ENCODE assay signal across 9 mouse cellular contexts in the genomic region with DNA sequence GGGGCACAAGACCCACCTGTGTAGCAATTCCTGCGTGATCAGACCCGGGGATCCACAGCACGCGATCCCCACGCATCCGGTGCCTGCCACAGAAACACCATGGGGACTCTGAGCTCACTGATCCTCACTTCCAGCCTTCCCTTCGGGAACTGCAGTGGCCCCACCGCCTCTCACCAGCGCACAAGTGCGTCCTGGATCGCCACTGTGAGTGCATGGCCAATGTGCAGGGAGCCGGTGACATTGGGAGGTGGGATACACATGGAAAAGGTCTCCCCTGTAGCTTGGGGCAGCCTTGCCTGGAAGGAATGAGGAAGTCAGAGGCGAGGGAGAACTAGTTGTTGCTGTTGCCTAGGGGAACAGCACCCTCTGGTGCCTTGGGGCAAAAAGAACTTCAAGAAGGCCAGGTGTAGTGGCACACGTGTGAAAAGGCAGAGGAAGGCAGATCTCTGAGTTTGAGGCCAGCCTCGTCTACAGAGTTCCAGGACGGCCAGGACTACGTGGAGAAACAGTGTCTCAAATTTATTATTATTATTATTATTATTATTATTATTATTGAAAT. TPM values are rescaled to one million over a fixed set of nuclear protein-coding genes. Genes with fewer than 3 reads are reported as not detected.
A peak's percentile ranks its signal among the peaks of the same experiment; 100 is the strongest.
DNase-seq lines count a peak whose midpoint lies in the region; ATAC-seq and TF ChIP-seq lines count a peak whose summit lies in the region.
"Had no signal": no experiment of that assay in that cellular context is flagged by ENCODE, and none has a peak within 500 bp of the region (broad histone marks: within the 10 kb centered on the region; RNA-seq: fewer than 3 reads in every experiment).

No protein-coding gene starts in this region.

- no peaks in the 10 kb centered on the region for H3K27me3 ChIP-seq in hindbrain, embryonic 10.5 days (ENCODE audit: insufficient read depth, poor library complexity, severe bottlenecking)
- H3K27me3 ChIP-seq in hindbrain, embryonic 16.5 days (replicated peaks; ENCODE audit: control insufficient read depth, insufficient read depth, low read length), result no peaks in the 10 kb centered on the region
- no peaks in the 10 kb centered on the region for H3K27me3 ChIP-seq in MEL (ENCODE audit: control insufficient read depth in 1 of 2, insufficient read depth in 2 of 2, low read length in 2 of 2)
- no peaks in the 10 kb centered on the region for H3K27me3 ChIP-seq in embryonic facial prominence, embryonic 11.5 days (ENCODE audit: control insufficient read depth, insufficient read depth, low read length)

- H3K4me2 ChIP-seq in hindbrain, embryonic 16.5 days (ENCODE audit: low read length), result no peak overlapping the region
- H3K4me2 ChIP-seq in embryonic facial prominence, embryonic 11.5 days (ENCODE audit: low read depth, low read length), result no peak overlapping the region

- peak; percentile 28 to 74 (median 68); a peak in 5 of 6 replicates for TF ChIP-seq CTCF in MEL (IDR thresholded peaks at IDR 0.05 in 2 of 3, conservative IDR thresholded peaks at IDR 0.05 in 1 of 3; ENCODE audit: control insufficient read depth in 1 of 3, insufficient read depth in 1 of 3, low read depth in 2 of 3, low read length in 3 of 3, poor library complexity in 1 of 3, severe bottlenecking in 1 of 3)

- ATAC-seq in hindbrain, embryonic 16.5 days, result no peak
- no peak for ATAC-seq in embryonic facial prominence, embryonic 11.5 days (replicated peaks; ENCODE audit: insufficient number of reproducible peaks, low FRiP score, low TSS enrichment, low read depth)
- ATAC-seq in megakaryocyte, adult 5-6 weeks (ENCODE audit: poor library complexity, severe bottlenecking), result peak; percentile 55
- ATAC-seq in cerebellum, adult (ENCODE audit: insufficient number of reproducible peaks, low FRiP score, low TSS enrichment), result no peak

- no peak for TF ChIP-seq POLR2A in MEL (IDR thresholded peaks at IDR 0.05; ENCODE audit: control insufficient read depth in 1 of 2, insufficient read depth in 1 of 2, low read depth in 1 of 2, low read length in 2 of 2, poor library complexity in 1 of 2)

- 80% methylated on average over 17 of the region's 17 CpGs for WGBS in hindbrain, embryonic 10.5 days
- 77% methylated on average over 17 of the region's 17 CpGs for WGBS in hindbrain, embryonic 16.5 days
- 79% methylated on average over 17 of the region's 17 CpGs for WGBS in embryonic facial prominence, embryonic 11.5 days

- H3K36me3 ChIP-seq in hindbrain, embryonic 10.5 days, result peaks cover 61% of the 10 kb centered on the region
- peaks cover 10% of the 10 kb centered on the region for H3K36me3 ChIP-seq in hindbrain, embryonic 16.5 days (ENCODE audit: control insufficient read depth, insufficient read depth, low read length)
- no peaks in the 10 kb centered on the region for H3K36me3 ChIP-seq in MEL (ENCODE audit: control insufficient read depth in 1 of 2, insufficient read depth in 2 of 2, low read length in 2 of 2)
- H3K36me3 ChIP-seq in embryonic facial prominence, embryonic 11.5 days (replicated peaks; ENCODE audit: control insufficient read depth, insufficient read depth, low read depth, low read length), result no peaks in the 10 kb centered on the region

- no peak overlapping the region for H3K4me3 ChIP-seq in hindbrain, embryonic 10.5 days
- no peak overlapping the region for H3K4me3 ChIP-seq in hindbrain, embryonic 16.5 days (ENCODE audit: low read length)
- no peak overlapping the region; a peak in 1 of 4 replicates for H3K4me3 ChIP-seq in MEL (ENCODE audit: control insufficient read depth in 1 of 2, insufficient read depth in 1 of 2, low read depth in 2 of 2, low read length in 2 of 2)
- H3K4me3 ChIP-seq in embryonic facial prominence, embryonic 11.5 days (ENCODE audit: low read depth, low read length), result no peak overlapping the region

- peak; percentile 60 for TF ChIP-seq RAD21 in MEL (IDR thresholded peaks at IDR 0.05; ENCODE audit: low read depth, low read length)

- H3K27ac ChIP-seq in hindbrain, embryonic 10.5 days, result peak overlapping the region; percentile 53
- H3K27ac ChIP-seq in hindbrain, embryonic 16.5 days (ENCODE audit: low read depth, low read length), result no peak overlapping the region
- no peak overlapping the region for H3K27ac ChIP-seq in MEL (ENCODE audit: control insufficient read depth, low read depth, low read length)
- no peak overlapping the region for H3K27ac ChIP-seq in embryonic facial prominence, embryonic 11.5 days (replicated peaks; ENCODE audit: low read depth, low read length)

- no peak for TF ChIP-seq EP300 in MEL (IDR thresholded peaks at IDR 0.05; ENCODE audit: low read depth in 1 of 2, low read length in 2 of 2)

- H3K4me1 ChIP-seq in hindbrain, embryonic 10.5 days (replicated peaks), result peaks cover 24% of the 10 kb centered on the region
- peaks cover 16% of the 10 kb centered on the region for H3K4me1 ChIP-seq in hindbrain, embryonic 16.5 days (ENCODE audit: control insufficient read depth, insufficient read depth, low read depth, low read length)
- H3K4me1 ChIP-seq in MEL (ENCODE audit: control insufficient read depth in 1 of 2, insufficient read depth in 2 of 2, low read length in 2 of 2), result peaks cover 0 to 4% of the 10 kb centered on the region in 2 experiments; a peak in 2 of 4 replicates
- no peaks in the 10 kb centered on the region for H3K4me1 ChIP-seq in embryonic facial prominence, embryonic 11.5 days (ENCODE audit: control insufficient read depth, insufficient read depth, low read length)

- no peaks in the 10 kb centered on the region for H3K9me3 ChIP-seq in hindbrain, embryonic 10.5 days
- H3K9me3 ChIP-seq in hindbrain, embryonic 16.5 days (ENCODE audit: control insufficient read depth, low read length), result no peaks in the 10 kb centered on the region
- no peaks in the 10 kb centered on the region for H3K9me3 ChIP-seq in MEL (replicated peaks; ENCODE audit: insufficient read depth, low read length)
- no peaks in the 10 kb centered on the region for H3K9me3 ChIP-seq in embryonic facial prominence, embryonic 11.5 days (replicated peaks; ENCODE audit: control insufficient read depth, low read length)

- H3K9ac ChIP-seq in hindbrain, embryonic 16.5 days (ENCODE audit: low read depth, low read length), result no peak overlapping the region
- no peak overlapping the region for H3K9ac ChIP-seq in MEL (ENCODE audit: control insufficient read depth, low read depth, low read length, poor library complexity, severe bottlenecking)
- H3K9ac ChIP-seq in embryonic facial prominence, embryonic 11.5 days (replicated peaks; ENCODE audit: low read length), result 0 out of 2 replicates have a peak overlapping the region, but pooled peaks have one; percentile 9

- peaks cover 6% of the 10 kb centered on the region for H3K79me2 ChIP-seq in MEL (ENCODE audit: control insufficient read depth, insufficient read depth, low read length, poor library complexity)

- DNase-seq in hindbrain, embryonic 10.5 days (ENCODE audit: low spot score), result no peak
- DNase-seq in MEL (ENCODE audit: low read depth, low spot score), result peak; percentile 84
- peak; percentile 6 for DNase-seq in embryonic facial prominence, embryonic 11.5 days (ENCODE audit: low spot score)
- DNase-seq in kidney, postnatal 25 days, result peak; percentile 45 to 74
- DNase-seq in urinary bladder, postnatal 10 days (ENCODE audit: low spot score), result no peak

RNA-seq across cellular contexts. Expression of a gene that starts 1.4 kb away (rescaled TPM):
- 16.7 and 17.4 TPM in 2 replicates for polyA plus RNA-seq in hindbrain, embryonic 10.5 days (2016; fragmentation: Nextera tagmentation; extraction: Ambion mirVana)
- 16.7 and 17.9 TPM in 2 replicates for polyA plus RNA-seq in hindbrain, embryonic 16.5 days (2015; fragmentation: Nextera tagmentation; extraction: Ambion mirVana)
- total RNA-seq in MEL (2012; rRNA removed), result 21.8 and 24.0 TPM in 2 replicates
- polyA plus RNA-seq in MEL (2012; ENCODE audit: insufficient read depth in 1 of 2, insufficient read length in 2 of 2, low read depth in 1 of 2, low replicate concordance in 2 of 2, missing spikeins in 1 of 2), result 10 to 100 TPM in 1 of 2 experiments, not detected in 1; 34.0 TPM
- 9.1 and 10.4 TPM in 2 replicates for polyA plus RNA-seq in embryonic facial prominence, embryonic 11.5 days (2014; fragmentation: Nextera tagmentation; extraction: Ambion mirVana)
- total RNA-seq in megakaryocyte, adult 5-6 weeks (2015), result 2.1 and 5.3 TPM in 2 replicates
- 3.3 and 16.9 TPM in 2 replicates for total RNA-seq in megakaryocyte, adult 5-6 weeks (2017)

RNA-seq across cellular contexts. Expression of a gene that starts 7.5 kb away (rescaled TPM):
- 45.7 and 56.5 TPM in 2 replicates for polyA plus RNA-seq in hindbrain, embryonic 10.5 days (2016; fragmentation: Nextera tagmentation; extraction: Ambion mirVana)
- polyA plus RNA-seq in hindbrain, embryonic 16.5 days (2015; fragmentation: Nextera tagmentation; extraction: Ambion mirVana), result 27.8 and 28.1 TPM in 2 replicates
- total RNA-seq in MEL (2012; rRNA removed), result 68.1 and 76.3 TPM in 2 replicates
- 10 to 100 TPM in 1 of 2 experiments, not detected in 1; 97.6 TPM for polyA plus RNA-seq in MEL (2012; ENCODE audit: insufficient read depth in 1 of 2, insufficient read length in 2 of 2, low read depth in 1 of 2, low replicate concordance in 2 of 2, missing spikeins in 1 of 2)
- polyA plus RNA-seq in embryonic facial prominence, embryonic 11.5 days (2014; fragmentation: Nextera tagmentation; extraction: Ambion mirVana), result 43.3 and 53.4 TPM in 2 replicates
- total RNA-seq in megakaryocyte, adult 5-6 weeks (2015), result 13.4 and 15.1 TPM in 2 replicates
- 10.6 and 14.9 TPM in 2 replicates for total RNA-seq in megakaryocyte, adult 5-6 weeks (2017)

RNA-seq across cellular contexts. Expression of a gene that starts 22.5 kb away (rescaled TPM):
- 0.08 and 0.10 TPM in 2 replicates for polyA plus RNA-seq in hindbrain, embryonic 10.5 days (2016; fragmentation: Nextera tagmentation; extraction: Ambion mirVana)
- not detected in 2 replicates for polyA plus RNA-seq in hindbrain, embryonic 16.5 days (2015; fragmentation: Nextera tagmentation; extraction: Ambion mirVana)
- total RNA-seq in MEL (2012; rRNA removed), result 0.04 and 0.13 TPM in 2 replicates
- under 1 TPM in 1 of 2 experiments, not detected in 1; 0.11 TPM for polyA plus RNA-seq in MEL (2012; ENCODE audit: insufficient read depth in 1 of 2, insufficient read length in 2 of 2, low read depth in 1 of 2, low replicate concordance in 2 of 2, missing spikeins in 1 of 2)
- 0.13 and 0.28 TPM in 2 replicates for polyA plus RNA-seq in embryonic facial prominence, embryonic 11.5 days (2014; fragmentation: Nextera tagmentation; extraction: Ambion mirVana)
- not detected in 2 replicates for total RNA-seq in megakaryocyte, adult 5-6 weeks (2015)
- total RNA-seq in megakaryocyte, adult 5-6 weeks (2017), result not detected in 2 replicates
- total RNA-seq: hematopoietic stem cell, adult 5-6 weeks had no signal

RNA-seq across cellular contexts. Expression of a gene that starts 38.4 kb away (rescaled TPM):
- 134 and 184 TPM in 2 replicates for polyA plus RNA-seq in hindbrain, embryonic 10.5 days (2016; fragmentation: Nextera tagmentation; extraction: Ambion mirVana)
- 87.1 and 106 TPM in 2 replicates for polyA plus RNA-seq in hindbrain, embryonic 16.5 days (2015; fragmentation: Nextera tagmentation; extraction: Ambion mirVana)
- total RNA-seq in MEL (2012; rRNA removed), result 2.6 TPM in 2 replicates
- polyA plus RNA-seq in MEL (2012; ENCODE audit: insufficient read depth in 1 of 2, insufficient read length in 2 of 2, low read depth in 1 of 2, low replicate concordance in 2 of 2, missing spikeins in 1 of 2), result 1 to 10 TPM in 1 of 2 experiments, not detected in 1; 7.9 TPM
- polyA plus RNA-seq in embryonic facial prominence, embryonic 11.5 days (2014; fragmentation: Nextera tagmentation; extraction: Ambion mirVana), result 20.4 and 24.6 TPM in 2 replicates
- 0.91 and 1.0 TPM in 2 replicates for total RNA-seq in megakaryocyte, adult 5-6 weeks (2015)
- total RNA-seq in megakaryocyte, adult 5-6 weeks (2017), result 0.49 and 1.0 TPM in 2 replicates
- total RNA-seq: hematopoietic stem cell, adult 5-6 weeks had no signal

RNA-seq across cellular contexts. Expression of a gene that starts 39.6 kb away (rescaled TPM):
- polyA plus RNA-seq in hindbrain, embryonic 10.5 days (2016; fragmentation: Nextera tagmentation; extraction: Ambion mirVana), result not detected in 2 replicates
- polyA plus RNA-seq in hindbrain, embryonic 16.5 days (2015; fragmentation: Nextera tagmentation; extraction: Ambion mirVana), result not detected in 2 replicates
- total RNA-seq in MEL (2012; rRNA removed), result not detected in 2 replicates
- polyA plus RNA-seq in MEL (2012; ENCODE audit: insufficient read depth in 1 of 2, insufficient read length in 2 of 2, low read depth in 1 of 2, low replicate concordance in 2 of 2, missing spikeins in 1 of 2), result not detected
- polyA plus RNA-seq in embryonic facial prominence, embryonic 11.5 days (2014; fragmentation: Nextera tagmentation; extraction: Ambion mirVana), result not detected in 2 replicates
- total RNA-seq in megakaryocyte, adult 5-6 weeks (2015), result not detected in 2 replicates
- total RNA-seq in megakaryocyte, adult 5-6 weeks (2017), result not detected in 2 replicates
- total RNA-seq: hematopoietic stem cell, adult 5-6 weeks had no signal

Comparison
In these comparisons a context has a peak if more than half of its experiments do, and no peak if none do; other contexts are left out.
1. DNase-seq: peak in MEL (single experiment), embryonic facial prominence, embryonic 11.5 days (single experiment) and kidney, postnatal 25 days (2 of 2); none in hindbrain, embryonic 10.5 days (single experiment) and urinary bladder, postnatal 10 days (single experiment).